Mouse (Mus musculus): ENCODE data around the gene Acvr1b. TPM values are rescaled to one million over a fixed set of nuclear protein-coding genes. Genes with fewer than 3 reads are reported as not detected.

The Acvr1b gene
- polyA plus RNA-seq, 1 experiment, result 3.1 TPM

DNA sequence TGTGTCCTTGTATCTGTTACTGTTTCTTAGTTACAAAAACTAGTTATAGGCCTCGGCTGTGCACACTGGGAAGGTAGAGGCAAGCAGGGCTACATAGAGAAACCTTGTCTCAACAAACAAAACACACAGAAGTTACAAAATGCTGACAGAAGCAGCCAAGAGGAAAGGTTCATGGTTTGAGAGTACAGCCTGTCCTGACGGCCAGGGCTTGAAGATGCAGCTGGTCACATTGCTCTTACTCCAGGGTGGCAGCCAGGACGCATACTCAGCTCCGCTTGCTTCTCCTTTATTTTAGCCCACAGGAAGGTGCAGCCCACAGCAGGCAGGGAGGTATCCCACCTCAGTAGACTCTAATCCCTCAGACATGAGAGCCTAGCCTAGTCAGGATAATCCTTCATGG, 42.2 kb downstream of the Acvr1b start:
- peaks cover 3% of the 10 kb centered on the region; the same call in 1 of the 2 replicates for H3K4me1 ChIP-seq (ENCODE audit: control insufficient read depth, insufficient read depth, insufficient read length, low read length)
- no peak overlapping the region for H3K4me3 ChIP-seq (ENCODE audit: insufficient read depth, low read depth, low read length)
- H3K27ac ChIP-seq (replicated peaks; ENCODE audit: low read depth, low read length), result no peak overlapping the region

DNA sequence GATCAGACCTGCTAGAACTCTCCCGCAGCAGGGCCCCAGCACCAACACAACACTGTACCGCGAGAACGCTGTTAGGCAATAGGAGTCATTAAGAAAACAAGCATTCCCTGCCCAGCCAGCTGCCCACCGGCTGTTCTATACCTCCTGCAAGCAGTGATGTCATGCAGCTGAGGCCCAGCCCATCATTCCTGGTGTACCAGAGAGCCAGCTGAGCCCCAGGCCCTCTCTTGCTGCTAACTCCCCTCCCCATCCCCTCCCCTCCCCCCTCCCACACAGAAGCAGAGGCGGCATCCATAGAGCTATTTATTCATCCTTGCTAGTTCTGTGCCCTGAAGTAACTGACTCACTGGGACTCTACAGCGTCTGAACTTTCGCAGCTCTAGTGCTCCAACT, 47.0 kb downstream of the Acvr1b start:
- no peak overlapping the region for H3K4me3 ChIP-seq (ENCODE audit: insufficient read depth, low read depth, low read length)

GRCm38 (mm10) chr15:101221298-101222104, 47.6 kb downstream of the Acvr1b start:
- Histone ChIP-seq H3K4me3 (ENCODE audit: insufficient read depth, low read depth, low read length) (no peak overlapping the region), H3K27ac (replicated peaks; ENCODE audit: low read depth, low read length) (no peak overlapping the region), H3K4me1 (ENCODE audit: control insufficient read depth, insufficient read depth, insufficient read length, low read length) (no peaks in the 10 kb centered on the region)

More for the DNA sequence above, 47.0 kb downstream of the Acvr1b start:
- no peak overlapping the region for H3K27ac ChIP-seq (replicated peaks; ENCODE audit: low read depth, low read length)
- no peaks in the 10 kb centered on the region for H3K4me1 ChIP-seq (ENCODE audit: control insufficient read depth, insufficient read depth, insufficient read length, low read length)

- Histone ChIP-seq H3K4me1 (ENCODE audit: control insufficient read depth, insufficient read depth, insufficient read length, low read length) (no peaks in the 10 kb centered on the region), H3K27ac (replicated peaks; ENCODE audit: low read depth, low read length) (no peak overlapping the region), H3K4me3 (ENCODE audit: insufficient read depth, low read depth, low read length) (no peak overlapping the region)
These were observed 49.1 kb downstream of the Acvr1b start for GRCm38 (mm10) chr15:101222897-101223482.

- H3K4me1 ChIP-seq (ENCODE audit: control insufficient read depth, insufficient read depth, insufficient read length, low read length), result no peaks in the 10 kb centered on the region
- H3K27ac ChIP-seq (replicated peaks; ENCODE audit: low read depth, low read length), result no peak overlapping the region
- H3K4me3 ChIP-seq (ENCODE audit: insufficient read depth, low read depth, low read length), result peak overlapping the region; percentile 87; the same call in 1 of the 2 replicates
These were observed 49.7 kb downstream of the Acvr1b start for GRCm38 (mm10) chr15:101223596-101223995.

GRCm38 (mm10) chr15:101224006-101224906, 50.4 kb downstream of the Acvr1b start, which contains the start of gene Grasp:
Gene Grasp, plus strand, starts transcription at chr15:101224188.
- Histone ChIP-seq H3K4me3 (ENCODE audit: insufficient read depth, low read depth, low read length) (peak within 1 kb of the TSS; percentile 87), H3K27ac (replicated peaks; ENCODE audit: low read depth, low read length) (peak within 1 kb of the TSS; percentile 94), H3K4me1 (ENCODE audit: control insufficient read depth, insufficient read depth, insufficient read length, low read length) (peaks cover 4% of the 10 kb centered on the region)

DNA sequence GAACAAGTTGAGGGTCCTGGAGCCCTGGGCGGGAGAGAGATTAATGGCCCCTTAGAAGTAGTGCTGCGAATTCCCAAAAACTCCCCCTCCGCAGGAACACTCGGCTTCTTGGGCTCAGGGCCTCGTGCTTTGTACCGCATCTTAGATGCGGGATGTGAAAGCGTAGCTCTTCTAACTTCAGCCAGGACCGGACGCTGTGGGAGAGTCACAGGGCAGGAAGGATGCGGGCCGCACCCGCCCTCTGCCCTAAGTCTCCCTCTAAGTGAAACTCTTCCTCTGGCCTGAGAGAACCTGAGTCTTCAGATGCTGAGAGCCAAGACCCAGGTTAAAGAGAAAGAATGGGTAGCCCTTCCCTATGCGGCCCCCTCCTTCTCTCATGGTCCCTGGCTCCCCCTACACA, 51.1 kb downstream of the Acvr1b start:
- Histone ChIP-seq H3K4me1 (ENCODE audit: control insufficient read depth, insufficient read depth, insufficient read length, low read length) (peaks cover 5% of the 10 kb centered on the region), H3K27ac (replicated peaks; ENCODE audit: low read depth, low read length) (peak overlapping the region; percentile 94), H3K4me3 (ENCODE audit: insufficient read depth, low read depth, low read length) (peak overlapping the region; percentile 87)

- Histone ChIP-seq H3K27ac (replicated peaks; ENCODE audit: low read depth, low read length) (peak overlapping the region; percentile 72), H3K4me3 (ENCODE audit: insufficient read depth, low read depth, low read length) (peak overlapping the region; percentile 24; the same call in 1 of the 2 replicates), H3K4me1 (ENCODE audit: control insufficient read depth, insufficient read depth, insufficient read length, low read length) (peaks cover 5% of the 10 kb centered on the region)
These were observed 54.1 kb downstream of the Acvr1b start for GRCm38 (mm10) chr15:101227971-101228370.

- Histone ChIP-seq H3K27ac (replicated peaks; ENCODE audit: low read depth, low read length) (peak overlapping the region; percentile 36), H3K4me3 (ENCODE audit: insufficient read depth, low read depth, low read length) (no peak overlapping the region), H3K4me1 (ENCODE audit: control insufficient read depth, insufficient read depth, insufficient read length, low read length) (peaks cover 5% of the 10 kb centered on the region)
These were observed 55.2 kb downstream of the Acvr1b start for GRCm38 (mm10) chr15:101228866-101229590.

DNA sequence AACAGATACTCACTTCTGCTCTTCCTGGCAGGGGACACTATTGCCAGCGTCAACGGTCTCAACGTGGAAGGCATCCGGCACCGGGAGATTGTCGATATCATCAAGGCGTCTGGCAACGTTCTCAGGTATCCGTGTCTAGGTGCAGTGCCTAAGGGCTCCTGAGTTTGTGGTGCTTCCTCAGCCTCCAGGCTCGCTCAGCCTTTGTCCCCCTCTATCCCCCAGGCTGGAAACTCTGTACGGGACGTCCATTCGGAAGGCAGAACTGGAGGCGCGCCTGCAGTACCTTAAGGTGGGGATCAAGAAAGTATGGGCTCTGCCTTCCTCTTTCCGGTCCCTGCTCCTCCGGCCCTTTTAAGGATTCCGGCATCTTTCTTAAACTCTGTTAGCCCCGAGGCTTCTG, 56.6 kb downstream of the Acvr1b start:
- H3K4me3 ChIP-seq (ENCODE audit: insufficient read depth, low read depth, low read length), result no peak overlapping the region
- H3K4me1 ChIP-seq (ENCODE audit: control insufficient read depth, insufficient read depth, insufficient read length, low read length), result peaks cover 9% of the 10 kb centered on the region
- no peak overlapping the region for H3K27ac ChIP-seq (replicated peaks; ENCODE audit: low read depth, low read length)

- no peak overlapping the region for H3K27ac ChIP-seq (replicated peaks; ENCODE audit: low read depth, low read length)
- H3K4me3 ChIP-seq (ENCODE audit: insufficient read depth, low read depth, low read length), result no peak overlapping the region
- peaks cover 9% of the 10 kb centered on the region for H3K4me1 ChIP-seq (ENCODE audit: control insufficient read depth, insufficient read depth, insufficient read length, low read length)
These were observed 57.3 kb downstream of the Acvr1b start for GRCm38 (mm10) chr15:101230995-101231647.

- peaks cover 9% of the 10 kb centered on the region for H3K4me1 ChIP-seq (ENCODE audit: control insufficient read depth, insufficient read depth, insufficient read length, low read length)
- H3K4me3 ChIP-seq (ENCODE audit: insufficient read depth, low read depth, low read length), result no peak overlapping the region
- no peak overlapping the region for H3K27ac ChIP-seq (replicated peaks; ENCODE audit: low read depth, low read length)
These were observed 57.8 kb downstream of the Acvr1b start for GRCm38 (mm10) chr15:101231648-101232180.

GRCm38 (mm10) chr15:101232607-101233006, 58.7 kb downstream of the Acvr1b start:
- Histone ChIP-seq H3K4me1 (ENCODE audit: control insufficient read depth, insufficient read depth, insufficient read length, low read length) (peaks cover 9% of the 10 kb centered on the region), H3K27ac (replicated peaks; ENCODE audit: low read depth, low read length) (no peak overlapping the region), H3K4me3 (ENCODE audit: insufficient read depth, low read depth, low read length) (no peak overlapping the region)

DNA sequence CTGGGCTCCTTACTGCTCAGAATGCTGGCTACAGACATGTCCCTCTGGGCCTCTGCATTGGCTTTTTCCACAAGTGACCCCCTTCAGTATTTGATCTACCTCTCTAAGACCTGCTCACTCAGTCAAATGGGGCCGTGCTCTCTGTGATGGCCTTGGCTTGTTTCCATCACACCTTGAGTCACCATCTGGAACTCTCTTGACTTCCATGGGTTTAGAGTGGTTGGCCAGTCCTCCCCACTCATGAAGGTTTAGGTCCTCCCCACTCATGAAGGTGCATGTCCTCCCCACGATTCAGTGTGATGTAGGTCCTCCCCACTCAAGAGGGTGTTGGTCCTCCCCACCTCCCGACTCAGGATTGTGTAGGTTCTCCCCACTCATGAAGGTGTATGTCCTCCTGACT, 59.3 kb downstream of the Acvr1b start:
- no peak overlapping the region; the same call in 1 of the 2 replicates for H3K27ac ChIP-seq (replicated peaks; ENCODE audit: low read depth, low read length)
- no peak overlapping the region for H3K4me3 ChIP-seq (ENCODE audit: insufficient read depth, low read depth, low read length)

More for the DNA sequence above, 59.3 kb downstream of the Acvr1b start:
- H3K4me1 ChIP-seq (ENCODE audit: control insufficient read depth, insufficient read depth, insufficient read length, low read length), result peaks cover 9% of the 10 kb centered on the region

Data from brown adipose tissue, adult 24 weeks (tissue).